Mouse (Mus musculus) forebrain, embryonic 10.5 days (tissue): ENCODE results near the gene Cxadr. TPM values are rescaled to one million over a fixed set of nuclear protein-coding genes. Genes with fewer than 3 reads are reported as not detected.

Experiments
- DNase-seq: peaks from one replicate; pipeline ENCODE4 v3.0.0-alpha.2; 2017; ENCODE audit warnings: low spot score; ENCODE audit errors: extremely low spot score
- H3K27ac ChIP-seq: fragments of 300-500 bp; sonication (generic); 2 replicates; pipeline ENCODE4 v1.5.1; 2016; ENCODE audit warnings: mild to moderate bottlenecking
- H3K27me3 ChIP-seq: fragments of 300-500 bp; sonication (generic); 2 replicates; pipeline ENCODE4 v1.6.1; 2016; ENCODE audit warnings: mild to moderate bottlenecking; ENCODE audit not compliant: poor library complexity, severe bottlenecking
- H3K36me3 ChIP-seq: fragments of 300-500 bp; sonication (generic); replicated peaks from 2 replicates; pipeline ENCODE4 v1.6.1; 2016; ENCODE audit warnings: mild to moderate bottlenecking, moderate library complexity
- H3K4me1 ChIP-seq: fragments of 300-500 bp; sonication (generic); 2 replicates; pipeline ENCODE4 v1.6.1; 2016
- H3K4me3 ChIP-seq: fragments of 300-500 bp; sonication (generic); 2 replicates; pipeline ENCODE4 v1.5.1; 2016; ENCODE audit warnings: mild to moderate bottlenecking, moderate library complexity
- H3K9me3 ChIP-seq: fragments of 300-500 bp; sonication (generic); 2 replicates; pipeline ENCODE4 v1.6.1; 2016; ENCODE audit warnings: mild to moderate bottlenecking, moderate library complexity
- WGBS: fragments of 180-500 bp; shearing (Covaris S2); methylation state at CpG from one replicate; pipeline ENCODE4 v1.1.7; 2016; 5-methylcytosine and 5-hydroxymethylcytosine counted together
- polyA plus RNA-seq: library from polyadenylated mRNA; unstranded; fragments of >200 nt; fragmentation: Nextera tagmentation; extraction: Ambion mirVana; gene quantifications from 2 replicates; pipeline ENCODE4 v1.2.1, GENCODE M21; 2016

The Cxadr gene
- polyA plus RNA-seq, 1 experiment from 2014 or later = 67.8 TPM

GRCm38 (mm10) chr16:78389122-78389521 lies 87.8 kb downstream of the Cxadr start:
- H3K4me3 ChIP-seq = no peak overlapping the region
- H3K27me3 ChIP-seq = no peaks in the 10 kb centered on the region
- peaks cover 8% of the 10 kb centered on the region; the same call in 1 of the 2 replicates for H3K4me1 ChIP-seq
- H3K9me3 ChIP-seq = no peaks in the 10 kb centered on the region
- H3K27ac ChIP-seq = no peak overlapping the region
- DNase-seq = no peak
- 79% methylated on average over 4 of the region's 4 CpGs for WGBS
- no peaks in the 10 kb centered on the region for H3K36me3 ChIP-seq

- Histone ChIP-seq H3K9me3 (no peaks in the 10 kb centered on the region), H3K27me3 (no peaks in the 10 kb centered on the region), H3K27ac (no peak overlapping the region), H3K36me3 (no peaks in the 10 kb centered on the region), H3K4me1 (peaks cover 8% of the 10 kb centered on the region; the same call in 1 of the 2 replicates), H3K4me3 (no peak overlapping the region)
- WGBS = 88% methylated on average over 3 of the region's 3 CpGs
- DNase-seq = no peak
These were observed 88.7 kb downstream of the Cxadr start for GRCm38 (mm10) chr16:78389986-78390385.

GRCm38 (mm10) chr16:78391354-78391753 lies 90.1 kb downstream of the Cxadr start:
- Histone ChIP-seq H3K9me3 (no peaks in the 10 kb centered on the region), H3K27me3 (no peaks in the 10 kb centered on the region), H3K27ac (no peak overlapping the region), H3K4me1 (peaks cover 8% of the 10 kb centered on the region; the same call in 1 of the 2 replicates), H3K4me3 (no peak overlapping the region), H3K36me3 (no peaks in the 10 kb centered on the region)
- WGBS = 58% methylated on average over 2 of the region's 2 CpGs
- no peak for DNase-seq

GRCm38 (mm10) chr16:78398734-78399133 lies 97.4 kb downstream of the Cxadr start:
- no peak for DNase-seq
- no peak overlapping the region for H3K4me3 ChIP-seq
- H3K9me3 ChIP-seq = no peaks in the 10 kb centered on the region
- H3K27ac ChIP-seq = no peak overlapping the region
- no peaks in the 10 kb centered on the region for H3K4me1 ChIP-seq
- 92% methylated on average over 6 of the region's 6 CpGs for WGBS
- H3K36me3 ChIP-seq = no peaks in the 10 kb centered on the region
- no peaks in the 10 kb centered on the region for H3K27me3 ChIP-seq

GRCm38 (mm10) chr16:78399423-78399822 lies 98.1 kb downstream of the Cxadr start:
- no peak overlapping the region for H3K27ac ChIP-seq
- no peaks in the 10 kb centered on the region for H3K4me1 ChIP-seq
- H3K36me3 ChIP-seq = no peaks in the 10 kb centered on the region
- no peak for DNase-seq
- no peak overlapping the region for H3K4me3 ChIP-seq
- no peaks in the 10 kb centered on the region for H3K9me3 ChIP-seq
- H3K27me3 ChIP-seq = no peaks in the 10 kb centered on the region
- 92% methylated on average over 3 of the region's 3 CpGs for WGBS

GRCm38 (mm10) chr16:78402316-78402715 lies 101.0 kb downstream of the Cxadr start:
- no peaks in the 10 kb centered on the region for H3K4me1 ChIP-seq
- H3K27me3 ChIP-seq = no peaks in the 10 kb centered on the region
- 82% methylated on average over 2 of the region's 2 CpGs for WGBS
- H3K4me3 ChIP-seq = no peak overlapping the region
- no peak overlapping the region for H3K27ac ChIP-seq
- DNase-seq = no peak
- no peaks in the 10 kb centered on the region for H3K36me3 ChIP-seq
- no peaks in the 10 kb centered on the region for H3K9me3 ChIP-seq

- no peak overlapping the region for H3K27ac ChIP-seq
- H3K27me3 ChIP-seq = no peaks in the 10 kb centered on the region
- H3K9me3 ChIP-seq = no peaks in the 10 kb centered on the region
- H3K4me3 ChIP-seq = no peak overlapping the region
- no peaks in the 10 kb centered on the region for H3K36me3 ChIP-seq
- no peak for DNase-seq
- no peaks in the 10 kb centered on the region for H3K4me1 ChIP-seq
- 86% methylated on average over 2 of the region's 2 CpGs for WGBS
These were observed 105.4 kb downstream of the Cxadr start for GRCm38 (mm10) chr16:78406657-78407056.

GRCm38 (mm10) chr16:78407855-78408254 lies 106.6 kb downstream of the Cxadr start:
- H3K4me3 ChIP-seq = no peak overlapping the region
- peaks cover 3% of the 10 kb centered on the region; the same call in 1 of the 2 replicates for H3K4me1 ChIP-seq
- WGBS = 92% methylated on average over 6 of the region's 6 CpGs
- H3K36me3 ChIP-seq = no peaks in the 10 kb centered on the region
- no peaks in the 10 kb centered on the region for H3K9me3 ChIP-seq
- no peaks in the 10 kb centered on the region for H3K27me3 ChIP-seq
- DNase-seq = no peak
- no peak overlapping the region for H3K27ac ChIP-seq

Other genes with a start within 250 kb of the Cxadr start
- gene Btg3, start 75.7 kb downstream of the Cxadr start, polyA plus RNA-seq = 39.1 and 40.2 TPM in 2 replicates